Mouse (Mus musculus) spleen, postnatal 4 days (tissue): ENCODE data around the gene Cd86.

Experiments
- DNase-seq, 2 experiments: peaks; one replicate each; pipeline ENCODE4 v3.0.0; 2022; ENCODE audit warnings: low spot score in 2 of 2

The Cd86 gene

DNA sequence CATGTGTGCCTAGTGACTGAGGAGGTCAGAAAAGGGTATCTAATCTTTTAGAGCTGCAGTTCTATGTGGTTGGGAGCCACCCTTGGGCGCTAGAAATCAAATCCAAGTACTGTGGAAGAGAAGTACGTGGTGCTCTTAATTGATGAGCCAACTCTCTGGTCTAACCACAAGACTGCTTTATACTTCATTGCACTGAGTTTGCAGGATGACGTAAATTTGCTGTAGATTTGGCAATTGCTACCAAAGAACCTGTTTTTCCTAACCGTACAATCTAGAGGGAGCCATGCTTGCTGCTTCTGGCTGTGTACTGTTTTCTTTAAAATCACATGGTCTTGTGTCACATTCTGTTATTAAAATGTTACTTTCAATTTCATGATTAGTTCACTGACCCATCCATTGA is 10.0 kb downstream of the Cd86 start:
- no peak for DNase-seq

DNA sequence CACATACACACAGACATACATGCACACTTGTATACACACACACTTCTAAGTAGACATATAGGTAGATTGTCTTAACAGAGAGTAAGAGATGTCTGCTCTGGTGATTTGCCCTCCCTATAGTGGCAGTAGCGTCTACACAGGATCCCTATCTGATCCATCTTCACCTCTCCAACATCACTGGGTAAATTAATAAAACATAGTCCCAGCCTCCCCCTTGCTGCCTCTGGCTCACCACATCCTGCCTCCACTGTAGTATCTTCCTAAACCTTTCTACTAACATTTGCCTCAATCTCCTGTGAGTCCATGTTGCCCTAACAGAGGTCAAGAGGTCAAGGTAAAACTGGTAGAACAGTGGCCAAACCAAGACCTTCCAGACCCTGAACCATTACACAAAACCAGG is 10.7 kb downstream of the Cd86 start:
- DNase-seq, result no peak

DNA sequence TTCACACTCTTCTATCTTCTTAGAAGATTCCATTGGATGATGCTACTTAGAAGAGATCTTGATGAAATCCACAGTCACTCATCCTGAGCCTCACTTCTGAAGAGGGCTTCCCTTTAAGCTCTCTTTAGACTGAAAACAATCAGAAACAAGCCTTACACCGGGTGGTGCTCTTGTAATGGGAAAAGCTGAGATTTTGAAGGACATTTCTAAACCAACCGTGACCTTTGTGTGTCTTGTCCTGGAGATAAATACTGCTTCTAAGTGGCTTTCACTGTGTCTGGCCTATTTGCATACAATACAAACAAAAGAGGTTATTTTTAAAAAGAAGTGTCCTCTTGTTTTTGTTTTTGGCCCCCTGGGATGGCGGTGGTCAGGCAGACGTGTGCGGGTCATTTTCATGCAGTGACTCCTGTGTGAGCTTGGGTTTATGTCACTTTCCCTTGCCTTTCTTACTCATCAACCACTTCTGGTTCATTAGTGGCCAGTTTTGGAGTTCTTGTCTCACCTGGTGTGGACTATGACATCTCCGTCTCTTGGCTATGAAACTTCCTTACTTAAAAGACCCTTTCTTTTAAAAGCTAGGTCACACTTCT is 14.6 kb downstream of the Cd86 start:
- no peak for DNase-seq

DNA sequence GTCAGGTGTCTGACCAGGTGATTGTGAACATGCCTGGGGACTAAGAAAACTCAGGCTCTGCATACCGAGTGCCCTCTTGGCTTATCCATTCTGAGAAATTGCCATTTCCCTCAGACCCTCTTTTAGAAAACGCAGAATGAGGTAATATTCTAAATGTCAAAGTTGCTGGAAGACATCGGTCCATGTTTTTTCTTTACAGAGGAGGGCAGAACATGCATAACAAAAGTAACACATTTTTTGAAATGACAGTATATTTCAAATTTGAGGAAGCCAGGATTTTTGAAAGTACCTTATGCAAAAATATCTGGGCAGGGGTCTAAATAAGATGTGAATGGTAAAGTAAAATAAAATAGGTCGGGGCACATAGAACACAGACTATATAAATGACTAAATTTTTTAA is 15.4 kb downstream of the Cd86 start:
- DNase-seq, result no peak

DNA sequence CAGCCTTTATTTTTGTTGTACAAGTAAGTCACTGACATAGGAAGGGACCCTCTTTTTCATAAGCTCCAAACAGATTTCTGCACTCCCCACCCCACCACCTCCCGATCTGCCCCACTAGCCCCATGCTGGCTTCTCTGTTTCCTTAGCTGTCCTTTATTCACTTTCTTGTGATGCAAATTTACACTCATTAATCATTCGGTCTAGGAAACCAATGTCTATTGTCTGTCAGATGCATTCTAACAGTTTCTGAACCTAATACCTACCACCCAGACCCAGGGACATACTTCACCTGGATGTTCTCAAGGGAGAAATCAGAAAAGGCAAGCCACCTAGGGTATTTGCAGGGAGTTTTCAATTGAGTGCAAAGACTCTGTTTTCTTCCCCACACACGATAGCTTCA is 16.6 kb downstream of the Cd86 start:
- no peak for DNase-seq

DNA sequence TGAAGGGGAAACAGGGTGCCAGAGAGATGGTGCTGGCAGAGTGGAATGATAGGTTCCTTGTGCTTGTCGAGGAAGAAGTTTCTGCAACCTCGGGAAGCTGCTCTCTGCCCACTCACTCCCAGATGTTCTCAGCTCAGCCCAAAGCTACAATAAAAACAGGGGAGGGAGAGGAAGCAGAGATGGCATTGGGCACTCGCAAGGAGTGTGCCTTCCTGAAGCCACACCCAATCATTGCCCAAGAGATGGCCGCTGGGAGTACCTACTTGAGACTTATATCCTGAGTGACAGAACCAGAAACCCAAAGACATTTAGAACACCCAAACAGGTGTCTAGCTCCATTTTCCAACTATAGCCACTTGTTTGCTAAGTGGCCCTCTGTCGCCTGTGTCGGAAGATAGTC is 20.8 kb downstream of the Cd86 start:
- no peak for DNase-seq

DNA sequence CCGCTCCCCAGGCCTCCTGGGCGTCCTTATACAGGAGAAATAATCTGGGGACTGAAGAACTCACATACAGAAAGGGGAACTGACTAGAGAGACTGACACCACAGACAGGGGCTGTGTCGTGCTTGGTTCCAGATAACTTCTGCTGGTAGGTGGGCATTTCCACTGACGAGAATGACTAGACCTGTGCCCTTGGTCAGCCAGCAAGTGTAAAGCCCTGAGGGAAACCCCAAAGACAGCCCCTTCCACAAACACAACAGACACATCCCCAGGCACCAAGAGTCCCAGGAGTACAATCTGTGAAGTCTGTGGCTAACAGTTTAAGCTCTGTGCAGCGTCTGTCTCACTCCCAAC is 23.2 kb downstream of the Cd86 start:
- no peak for DNase-seq

DNA sequence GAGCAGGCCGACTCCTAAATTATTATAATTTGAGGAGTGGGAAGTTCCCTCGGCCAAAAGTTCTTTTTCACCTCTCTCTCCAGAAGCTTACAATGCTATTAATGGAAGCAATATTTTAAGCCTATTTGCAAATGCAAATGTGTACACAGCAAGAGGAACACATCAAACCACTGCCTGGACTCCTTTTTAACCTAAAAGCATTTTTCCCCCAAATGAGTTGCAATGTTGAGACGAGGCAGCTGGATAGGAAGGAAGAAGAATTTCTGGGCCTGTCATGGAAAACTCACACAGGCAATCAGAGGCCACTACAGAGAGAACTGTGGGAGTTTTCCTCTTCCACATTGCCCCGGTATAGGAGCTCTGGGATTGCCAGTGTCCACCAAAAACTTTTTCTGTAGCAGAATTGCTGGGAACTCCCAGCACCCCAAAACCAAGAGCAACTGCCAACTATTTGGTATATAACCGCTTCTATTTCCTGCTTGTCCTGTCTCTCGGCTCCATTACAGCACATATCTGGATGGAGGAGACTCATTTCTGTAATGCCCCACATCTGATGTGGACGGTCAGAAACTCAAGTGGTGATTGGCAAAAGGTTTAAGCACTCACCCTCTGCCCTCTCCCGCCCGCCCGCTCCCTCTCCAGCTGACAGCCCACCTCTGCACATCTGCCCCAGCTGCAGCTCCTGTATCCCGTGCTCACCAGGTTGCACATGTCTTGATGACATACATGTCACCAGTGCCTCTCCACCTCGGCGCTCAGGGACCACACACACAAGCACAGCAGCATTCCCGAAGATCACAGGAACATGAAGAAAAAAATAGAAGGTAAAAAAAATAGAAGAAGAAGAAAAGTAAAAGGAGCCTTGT is 23.8 kb downstream of the Cd86 start:
- DNase-seq, result no peak

DNA sequence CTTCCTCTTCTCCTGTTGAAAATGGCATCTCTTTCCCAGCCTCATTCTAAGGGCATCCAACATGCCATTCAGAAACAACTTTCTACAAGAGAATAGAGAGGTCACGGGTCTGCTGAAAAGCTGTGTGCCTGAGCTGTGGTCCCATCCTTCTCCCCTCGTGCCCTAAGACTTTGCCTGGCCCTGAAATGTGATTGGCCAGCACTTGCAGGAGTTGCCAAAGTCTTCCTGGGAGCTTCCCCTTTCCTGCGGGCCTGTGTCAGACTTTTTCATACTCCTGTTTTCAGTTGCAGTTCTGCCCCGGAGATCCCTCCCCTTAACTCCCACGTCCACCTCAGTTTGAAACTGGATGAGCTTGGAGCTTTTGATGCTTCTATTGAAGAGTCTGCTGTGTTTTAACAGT is 24.9 kb downstream of the Cd86 start:
- DNase-seq, result no peak

DNA sequence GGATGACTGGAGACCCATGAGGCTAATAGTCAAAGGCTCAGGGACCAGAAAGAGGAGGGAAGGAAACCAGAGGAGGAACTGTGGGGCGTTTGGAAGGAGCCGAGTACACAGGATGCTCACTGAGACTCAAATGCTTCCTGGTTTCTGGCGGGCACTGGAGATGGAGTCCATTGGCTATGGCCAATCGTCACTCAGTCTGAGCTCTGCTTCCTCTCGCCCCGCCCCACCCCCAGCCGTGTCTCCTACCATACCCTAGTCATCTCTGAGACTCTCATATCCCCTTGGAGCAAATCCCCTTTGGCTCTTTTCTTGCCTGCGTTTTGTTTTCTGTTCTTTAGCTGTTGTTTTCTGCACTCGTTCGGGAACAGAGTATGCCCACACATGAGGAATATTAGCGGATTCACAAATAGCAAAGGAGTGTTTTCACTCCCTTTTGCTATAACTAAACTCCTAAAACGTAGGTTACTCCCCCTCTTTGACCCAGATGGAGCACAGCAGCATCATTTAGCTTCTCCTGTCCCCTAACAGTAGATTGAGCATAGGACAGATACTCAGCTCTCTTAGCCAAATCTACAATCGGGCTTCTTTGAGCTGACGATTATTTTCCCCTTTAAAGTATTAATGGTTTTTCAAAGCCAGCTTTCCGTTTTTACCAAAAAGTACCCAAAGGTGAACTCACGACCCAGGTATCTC is 25.9 kb downstream of the Cd86 start:
- DNase-seq, result no peak

DNA sequence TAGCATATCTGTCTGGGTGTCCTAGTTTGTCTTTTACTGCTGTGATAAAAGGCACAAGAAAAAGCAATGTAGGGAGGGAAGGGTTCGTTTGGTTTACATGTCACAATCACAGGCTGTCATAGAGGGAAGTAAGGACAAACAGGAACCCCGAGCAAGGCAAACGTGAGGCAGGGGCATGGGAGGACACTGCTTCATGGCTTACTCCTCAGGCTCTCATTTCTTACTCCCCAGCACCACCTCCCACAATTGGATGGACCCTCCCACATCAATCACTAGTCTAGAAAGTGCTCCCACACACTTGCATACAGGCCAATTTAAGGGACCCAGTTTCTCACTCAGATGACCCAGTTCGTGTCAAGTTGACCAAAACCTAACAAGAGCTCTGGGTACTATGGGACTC is 29.1 kb downstream of the Cd86 start:
- DNase-seq, result no peak

DNA sequence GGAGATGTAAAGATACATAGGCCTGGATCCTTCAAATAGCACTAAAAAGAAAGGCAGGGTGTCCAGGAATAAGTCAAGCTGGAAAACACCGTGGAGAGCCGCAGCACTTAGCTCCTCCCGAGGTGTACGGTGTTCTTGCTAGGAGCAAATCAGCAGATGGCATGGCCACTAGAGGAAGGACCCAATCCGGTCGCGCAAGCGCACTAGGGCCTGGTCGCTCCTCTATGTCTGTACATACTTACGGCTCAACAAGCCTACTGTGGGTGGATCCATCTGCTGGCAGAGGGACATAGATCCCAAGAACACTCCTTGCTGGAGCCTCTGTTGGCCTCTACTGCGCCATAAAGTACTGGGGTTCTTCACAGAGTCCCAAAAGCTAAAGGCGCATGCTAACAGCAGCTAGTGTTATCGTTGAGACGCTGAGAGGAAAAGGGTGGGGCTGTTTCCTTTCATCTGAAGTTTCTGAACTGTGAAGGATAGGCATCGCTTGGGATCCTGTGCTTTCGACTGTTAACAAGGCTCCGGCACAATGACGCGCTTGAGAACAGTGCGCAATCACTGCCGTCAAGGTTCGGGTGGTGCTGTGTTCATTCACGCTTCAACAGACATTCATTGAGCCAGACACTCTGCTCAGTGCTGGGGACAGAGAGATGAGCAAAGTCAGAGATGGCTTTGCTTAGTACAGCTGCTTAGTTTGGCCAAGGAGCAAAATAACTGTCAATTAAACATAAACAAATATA is 30.7 kb downstream of the Cd86 start:
- DNase-seq, result no peak

DNA sequence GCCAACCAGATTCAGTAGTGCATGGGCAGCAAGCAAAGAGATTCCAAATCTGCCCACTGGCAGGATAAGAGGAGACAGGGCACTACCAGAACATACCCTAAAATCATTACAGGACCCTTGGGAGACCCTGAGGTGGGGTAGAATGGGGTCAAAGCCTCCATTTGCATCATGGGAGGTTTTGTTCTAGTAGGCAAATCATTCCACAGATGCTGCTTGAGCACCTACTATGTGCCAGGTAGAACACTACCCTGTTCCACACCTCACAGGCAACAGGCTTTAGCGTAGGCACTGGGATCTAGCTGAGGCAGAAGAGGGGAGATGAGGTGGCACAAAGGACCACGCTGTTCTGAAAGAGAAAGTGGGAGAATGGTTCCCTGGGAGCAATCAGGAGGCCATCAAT is 31.5 kb downstream of the Cd86 start:
- DNase-seq, result no peak

DNA sequence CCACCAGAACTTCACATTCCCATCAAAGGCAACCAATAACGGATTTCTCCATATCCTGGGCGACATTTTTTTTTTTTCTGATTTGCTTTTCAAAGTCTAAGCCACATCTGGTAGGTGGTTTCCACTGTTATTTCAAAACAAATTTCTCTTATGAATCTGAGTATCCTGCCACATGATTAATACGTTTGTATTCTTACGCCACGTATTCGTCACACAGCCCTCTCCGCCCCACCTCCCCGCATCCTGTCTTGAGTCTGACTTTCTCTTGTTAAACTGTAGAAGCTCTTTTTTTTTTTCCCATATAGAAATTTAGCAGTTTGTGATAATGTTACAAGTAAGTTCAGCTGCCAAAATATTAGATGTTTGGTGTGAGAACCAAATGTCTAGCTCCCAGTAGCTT is 33.7 kb downstream of the Cd86 start:
- no peak for DNase-seq

DNA sequence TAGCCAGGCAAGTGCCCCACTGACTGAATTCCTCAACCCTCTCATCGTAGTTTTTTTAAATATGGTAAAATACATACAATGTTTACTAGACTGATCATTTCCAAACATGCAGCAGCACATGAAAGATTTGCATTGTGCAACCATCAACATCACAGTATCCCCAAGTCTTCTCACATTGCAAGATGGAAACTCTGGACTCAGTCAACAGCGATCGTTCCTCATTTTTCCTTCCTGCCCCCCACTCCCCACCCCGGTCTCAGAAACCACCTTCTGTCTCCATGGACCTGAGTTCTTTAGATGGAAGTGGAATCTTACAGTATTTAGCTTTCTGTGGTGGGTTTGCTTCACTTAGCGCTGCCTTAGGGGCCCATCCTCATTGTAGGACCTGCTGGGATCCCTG is 34.3 kb downstream of the Cd86 start:
- DNase-seq, result no peak

DNA sequence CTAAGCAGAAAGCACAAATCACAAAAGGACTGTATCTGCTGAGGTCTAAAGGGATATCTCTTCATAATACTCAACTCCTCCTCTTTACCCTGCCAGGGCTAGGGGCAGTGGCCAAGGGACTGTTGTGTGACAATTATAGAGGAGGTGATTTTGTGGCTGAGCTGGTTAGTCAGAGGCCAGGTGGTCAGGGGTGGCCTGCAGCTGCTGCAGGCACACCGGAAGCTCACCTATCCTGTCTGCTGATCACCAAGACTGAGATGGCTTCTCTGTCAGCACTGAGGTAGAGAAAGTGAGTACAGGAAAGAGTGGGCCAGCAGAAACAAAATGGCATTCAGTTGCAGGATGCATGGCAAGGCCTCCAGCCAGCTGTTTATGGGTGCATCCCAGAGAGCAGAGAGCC is 38.1 kb downstream of the Cd86 start:
- DNase-seq, result no peak

DNA sequence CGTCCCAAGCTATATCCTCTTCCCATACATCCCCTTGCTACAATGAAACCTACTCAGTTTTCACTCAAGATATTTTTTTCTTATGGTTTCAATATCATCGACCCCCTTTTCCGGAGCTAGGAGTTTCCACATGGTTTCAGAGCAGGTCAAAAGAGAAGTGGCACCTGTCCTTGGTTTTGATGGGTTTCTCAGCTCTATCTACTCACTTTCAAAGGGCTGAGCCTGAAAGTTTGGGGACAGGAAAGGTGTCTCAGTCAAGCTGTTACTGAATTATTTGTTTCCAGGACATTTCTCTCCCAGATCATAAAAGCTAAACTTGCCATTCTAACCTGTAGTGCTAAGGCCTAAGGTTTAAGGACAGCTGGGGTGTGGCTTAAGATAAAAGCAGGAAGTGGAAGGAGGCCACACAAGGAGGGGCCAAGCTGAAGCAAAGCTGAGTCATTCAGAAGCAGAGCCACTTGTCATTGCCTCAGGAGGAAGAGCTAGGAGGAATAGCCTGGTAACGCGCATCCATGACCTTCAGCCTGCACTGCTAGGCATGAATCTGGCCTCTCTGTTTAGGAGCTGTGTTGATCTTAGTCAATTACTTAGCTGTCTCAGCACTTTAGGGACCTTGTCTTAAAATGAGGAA is 39.2 kb downstream of the Cd86 start:
- DNase-seq, result no peak

DNA sequence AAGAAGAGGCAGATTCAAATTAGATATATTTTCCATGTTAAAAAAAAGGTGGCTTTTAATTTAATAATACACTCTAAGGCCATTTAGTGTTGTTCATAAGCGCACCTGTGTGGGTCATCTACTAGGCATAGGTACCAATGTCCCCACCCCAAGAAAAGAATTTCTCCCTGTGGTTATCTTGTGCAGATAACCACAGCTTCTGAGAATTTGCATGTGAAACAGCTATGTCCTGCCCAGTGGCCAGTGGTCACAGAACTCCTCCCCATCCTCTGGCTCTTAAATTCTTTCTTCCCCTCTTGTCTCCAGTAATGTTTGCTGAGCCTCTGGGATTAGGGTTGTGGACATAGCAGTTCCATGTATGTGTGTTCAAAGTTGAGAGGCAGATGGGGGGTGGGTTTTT is 40.0 kb downstream of the Cd86 start:
- no peak for DNase-seq

DNA sequence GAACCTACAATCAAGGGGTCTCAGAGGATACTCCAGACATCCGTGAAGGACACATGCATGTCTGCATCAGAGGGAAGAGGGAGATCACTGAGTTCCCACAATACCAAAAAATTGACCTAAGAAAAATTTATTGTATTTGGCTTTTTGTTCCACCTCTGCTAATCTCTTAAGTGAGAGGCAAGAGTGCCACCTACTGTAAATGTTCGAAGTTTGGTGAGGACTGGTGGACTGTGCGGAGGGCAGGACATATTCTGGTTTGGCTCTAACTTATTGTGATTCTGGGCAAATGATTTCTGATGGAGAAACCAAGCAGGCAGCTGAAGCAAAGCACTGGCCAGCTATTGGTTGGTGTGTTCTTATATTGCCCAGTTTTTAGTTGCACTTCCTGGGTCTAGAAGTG is 43.6 kb downstream of the Cd86 start:
- DNase-seq, result no peak

DNA sequence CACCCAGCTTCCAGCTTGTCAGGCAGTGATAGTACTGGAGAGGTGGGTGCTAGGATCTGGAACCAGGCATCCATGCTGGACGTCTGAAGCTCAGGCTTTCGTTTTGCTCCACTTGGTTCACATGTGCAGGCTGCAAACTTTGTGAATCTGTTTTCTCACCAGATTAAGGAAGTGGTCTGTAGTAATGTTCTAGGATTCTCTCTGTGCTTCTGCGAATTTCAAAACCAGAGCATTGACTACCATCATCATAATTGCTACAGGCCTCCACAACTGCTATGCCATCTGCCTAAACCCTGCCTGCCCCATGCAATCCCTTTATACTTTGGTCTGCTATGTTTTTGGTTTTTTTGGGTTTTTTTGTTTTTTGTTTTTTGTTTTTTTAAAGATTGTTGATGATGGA is 44.8 kb downstream of the Cd86 start:
- DNase-seq, result no peak

DNA sequence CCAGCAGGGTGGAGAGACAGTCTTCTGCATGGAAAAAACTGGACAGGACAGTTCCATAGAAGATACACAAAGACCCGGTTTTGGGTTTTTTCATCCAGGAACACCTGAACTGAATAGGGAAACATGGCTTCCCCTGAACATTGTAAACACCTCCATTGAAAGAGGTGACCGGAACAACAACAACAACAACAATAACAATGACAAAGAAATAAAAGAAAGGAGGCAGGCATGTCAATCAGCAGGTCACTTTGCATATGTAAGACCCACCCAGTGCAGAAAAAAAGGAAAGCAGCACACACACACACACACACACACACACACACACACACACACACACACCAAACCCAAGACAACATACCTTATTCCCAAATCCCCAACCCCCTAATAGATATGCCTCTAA is 52.2 kb downstream of the Cd86 start:
- no peak for DNase-seq

DNA sequence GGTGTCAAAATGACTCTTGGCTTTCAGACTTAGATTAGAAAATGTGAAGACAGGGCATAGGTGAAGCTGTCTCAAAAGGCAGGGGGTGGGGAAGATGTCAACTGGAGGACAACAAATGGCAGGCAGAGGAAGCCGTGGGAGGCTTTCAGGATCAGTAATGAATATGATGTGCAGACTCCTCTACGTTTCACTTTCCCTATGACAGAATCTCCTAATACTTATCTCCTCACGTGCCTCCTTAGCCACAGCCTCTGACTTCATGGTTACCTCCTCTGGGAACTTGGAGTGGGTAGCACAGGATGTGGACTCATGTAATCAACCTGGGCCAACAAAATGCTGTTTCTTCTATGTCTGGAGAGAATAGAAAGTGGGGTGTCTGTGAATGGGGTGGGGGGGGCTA is 63.2 kb downstream of the Cd86 start:
- DNase-seq, result no peak
